Mouse (Mus musculus): Measurements from ENCODE around the gene Iqcf3. TPM values are rescaled to one million over a fixed set of nuclear protein-coding genes. Genes with fewer than 3 reads are reported as not detected.
"Not testable (repeated sequence)": the region's sequence is repeated elsewhere in the genome, so short reads cannot be mapped to it uniquely, and the experiment has no call there.

Gene Iqcf3
- total RNA-seq (2021): not detected
- long read RNA-seq, experiment 1: 0 reads
- long read RNA-seq, experiment 2: 0 reads

DNA sequence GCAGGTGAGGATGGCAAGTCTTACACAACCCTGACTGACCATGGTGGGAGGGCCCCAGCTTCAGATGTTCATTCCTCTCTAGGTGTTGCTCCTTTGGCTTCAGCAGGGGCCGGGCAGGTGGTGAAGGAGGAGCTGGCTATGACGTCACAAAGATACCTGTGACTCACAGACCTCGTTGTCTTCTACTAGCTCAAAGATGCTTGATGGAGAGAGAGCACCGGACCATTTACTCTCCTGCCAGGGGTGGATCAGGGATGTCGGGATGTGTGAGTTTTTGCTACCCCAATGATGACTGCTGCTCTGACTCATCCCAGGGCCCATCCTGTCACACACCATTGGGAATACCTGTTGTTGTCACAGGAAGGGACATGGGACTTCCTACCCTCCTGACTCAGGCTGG is at the start of gene Iqcf3:
TSS of gene Iqcf3 (minus strand) at position 101 of the 400 bp plus-strand sequence.
- DNase-seq (ENCODE audit: low spot score in 2 of 2): no peak

DNA sequence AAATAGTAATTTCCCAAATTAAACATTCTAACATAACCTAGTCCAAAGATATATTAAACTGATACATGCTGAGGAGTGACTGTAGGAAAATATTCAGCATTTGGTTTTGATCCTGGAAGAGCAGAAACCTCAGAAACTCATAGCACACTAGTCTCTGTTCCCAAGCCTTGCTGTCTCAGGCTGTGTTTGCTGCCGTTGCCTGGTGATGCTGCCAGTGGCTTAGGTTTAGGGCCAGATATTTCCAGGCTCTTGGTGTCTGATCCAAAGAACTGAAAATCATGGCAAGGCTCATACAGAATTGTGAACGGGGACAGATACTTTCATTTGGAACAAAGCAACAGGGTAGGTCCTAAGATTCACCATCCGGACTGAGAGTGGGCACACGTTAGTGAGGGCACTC is 49.3 kb upstream of the Iqcf3 start:
- no peak for DNase-seq (ENCODE audit: low spot score in 2 of 2)

DNA sequence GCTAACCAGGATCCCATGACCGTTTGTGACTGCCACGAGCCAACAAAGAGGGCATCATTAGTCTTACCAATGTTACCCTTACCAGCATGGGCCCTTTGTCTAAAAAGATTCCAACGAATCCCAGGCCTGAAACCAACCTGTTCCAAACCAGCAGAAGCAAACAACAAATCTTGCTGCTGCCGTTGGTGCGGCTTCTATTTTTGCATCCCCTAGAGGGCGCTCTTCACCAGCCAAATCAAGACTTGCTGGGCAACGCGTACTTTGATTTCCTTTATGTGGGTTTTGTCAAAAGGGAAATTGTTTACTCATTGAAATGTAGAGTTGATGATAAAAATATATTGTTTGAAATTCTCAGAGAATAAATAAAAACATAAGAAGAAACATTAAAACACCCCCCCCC is 39.1 kb upstream of the Iqcf3 start:
- peak; percentile 23 to 44 for DNase-seq (ENCODE audit: low spot score in 2 of 2)

DNA sequence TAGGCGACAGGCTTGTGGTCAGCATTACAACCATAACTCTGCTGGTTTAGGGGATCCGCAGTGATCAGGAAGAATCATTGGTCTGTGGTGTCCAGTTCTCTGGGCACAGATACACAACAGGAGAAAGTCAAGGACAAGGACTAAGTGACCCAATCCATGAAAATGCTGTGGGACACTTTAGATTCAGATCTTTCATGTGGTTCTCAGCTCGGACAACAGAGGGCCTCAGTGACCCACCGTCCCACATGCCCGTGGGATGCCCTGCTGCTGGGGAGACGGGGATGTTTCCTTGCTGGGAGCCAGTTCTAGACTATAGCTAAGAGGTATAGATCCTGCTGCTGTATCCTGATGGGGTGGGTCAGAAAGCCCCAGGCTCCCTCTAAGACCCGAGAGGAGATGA is 37.0 kb upstream of the Iqcf3 start:
- DNase-seq (ENCODE audit: low spot score in 2 of 2): peak in 1 of 2 experiments; percentile 14

DNA sequence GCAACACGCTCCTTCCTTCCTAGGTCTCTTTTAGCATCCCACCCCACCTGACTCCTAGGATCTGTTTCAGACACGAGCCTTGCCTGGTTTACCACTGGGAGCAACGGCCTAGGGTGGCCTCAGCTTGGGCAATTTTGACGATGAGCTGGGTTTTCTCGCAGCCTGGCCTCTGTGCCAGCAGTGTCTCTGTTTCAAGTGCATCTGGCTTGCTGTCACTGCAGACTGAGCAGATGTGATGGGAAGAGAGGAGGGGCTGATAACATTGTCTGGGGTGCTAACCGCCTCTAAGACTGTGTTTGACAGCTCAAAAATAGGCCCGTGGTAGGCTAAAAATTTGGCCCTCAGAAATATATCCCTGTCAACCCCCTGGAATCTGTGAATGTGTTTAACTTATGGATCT is 34.4 kb upstream of the Iqcf3 start:
- no peak for DNase-seq (ENCODE audit: low spot score in 2 of 2)

DNA sequence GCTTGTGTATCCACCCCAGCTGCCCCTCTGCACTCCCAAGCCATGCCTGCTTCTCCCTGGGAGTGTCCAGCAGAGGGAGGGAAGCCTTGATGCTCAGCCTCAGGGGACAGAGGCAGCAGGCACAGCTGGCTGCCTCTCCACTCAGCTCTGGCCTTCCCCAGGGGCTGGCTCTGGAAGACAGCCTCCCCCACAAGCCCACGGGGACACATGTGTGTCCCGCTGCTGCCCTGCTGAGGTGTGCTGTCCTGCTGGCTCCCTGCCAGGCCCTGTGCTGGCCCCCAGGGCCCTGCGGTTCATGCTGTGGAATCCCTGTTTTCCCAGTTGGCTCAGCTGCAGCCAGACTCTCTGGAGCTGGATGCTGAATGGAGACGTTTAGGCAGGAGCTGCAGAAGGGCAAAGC is 34.0 kb upstream of the Iqcf3 start:
- DNase-seq (ENCODE audit: low spot score in 2 of 2): not testable (repeated sequence)

DNA sequence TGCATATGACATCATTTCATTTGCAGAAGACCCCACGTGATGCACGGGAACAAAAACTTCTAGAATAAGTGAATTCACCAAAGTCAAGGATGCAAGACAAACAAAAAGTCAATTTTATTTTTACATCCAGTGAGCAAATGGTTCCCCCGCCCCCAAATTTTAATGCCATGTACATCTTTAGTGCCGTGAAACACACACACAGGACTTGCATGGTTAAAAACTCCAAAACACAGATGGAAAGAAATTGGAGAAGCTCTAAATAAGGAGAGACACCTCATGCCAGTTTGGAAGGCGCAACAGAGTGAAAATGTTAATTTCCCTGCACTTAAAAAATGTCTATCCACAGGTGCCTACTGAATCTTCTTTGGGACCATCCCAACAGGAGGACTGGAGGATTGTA is 30.7 kb upstream of the Iqcf3 start:
- DNase-seq (ENCODE audit: low spot score in 2 of 2): no peak

DNA sequence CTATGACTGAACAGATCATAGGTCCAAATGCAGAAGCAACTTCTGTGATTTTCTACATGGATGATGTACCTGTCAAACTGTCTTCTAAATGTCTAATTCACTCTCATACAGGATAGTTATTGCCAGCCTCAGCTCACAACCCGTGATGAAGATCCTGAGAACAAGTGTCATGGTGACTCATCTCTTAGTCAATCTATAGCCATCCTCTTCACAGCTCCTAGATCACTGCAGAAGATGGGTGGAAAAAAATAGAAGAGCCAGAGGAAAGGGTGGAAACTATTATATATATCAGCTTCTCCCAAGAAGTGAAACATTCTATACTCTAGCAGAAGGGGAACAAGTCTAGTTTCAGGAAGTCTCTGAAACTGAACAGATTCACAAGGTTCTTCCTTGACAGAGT is 21.1 kb upstream of the Iqcf3 start:
- no peak for DNase-seq (ENCODE audit: low spot score in 2 of 2)

DNA sequence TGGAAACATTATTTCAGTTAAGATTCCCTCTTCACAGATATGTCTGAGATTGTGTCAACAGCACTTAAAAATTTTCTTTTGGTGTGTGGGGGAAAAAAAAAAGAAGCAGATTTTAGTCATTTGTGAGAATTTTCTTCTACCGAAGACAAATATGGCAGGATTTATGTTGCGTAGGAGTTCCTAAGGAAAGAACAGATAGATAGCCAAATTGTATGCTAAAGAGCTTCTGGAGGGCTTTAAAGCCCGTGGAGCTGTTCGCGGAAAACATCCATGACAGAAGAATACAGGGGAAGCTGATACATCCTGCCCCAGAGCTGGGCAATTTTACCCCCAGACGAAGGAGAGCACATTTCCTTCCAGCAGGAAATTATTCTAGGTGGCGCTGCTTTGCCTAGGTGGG is 18.6 kb upstream of the Iqcf3 start:
- no peak for DNase-seq (ENCODE audit: low spot score in 2 of 2)

DNA sequence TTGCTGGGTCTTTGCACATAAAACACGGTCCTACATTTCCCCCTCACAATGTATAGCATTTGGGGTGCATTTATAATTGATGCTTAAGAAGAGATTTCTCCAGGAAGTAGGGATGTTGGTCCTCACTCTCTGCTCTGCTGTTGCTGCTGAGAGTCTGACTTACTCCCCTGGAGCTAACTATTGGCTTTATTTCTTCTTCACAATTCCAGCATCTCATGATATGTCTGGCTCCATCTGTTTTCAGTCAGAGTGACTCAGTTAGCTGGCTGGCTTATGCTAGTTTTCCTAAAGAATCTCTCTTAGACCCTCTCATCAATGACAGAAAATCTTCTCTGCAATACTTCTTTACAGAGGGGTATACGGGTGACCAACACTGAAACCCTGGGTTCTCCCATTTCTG is 14.7 kb upstream of the Iqcf3 start:
- no peak for DNase-seq (ENCODE audit: low spot score in 2 of 2)

DNA sequence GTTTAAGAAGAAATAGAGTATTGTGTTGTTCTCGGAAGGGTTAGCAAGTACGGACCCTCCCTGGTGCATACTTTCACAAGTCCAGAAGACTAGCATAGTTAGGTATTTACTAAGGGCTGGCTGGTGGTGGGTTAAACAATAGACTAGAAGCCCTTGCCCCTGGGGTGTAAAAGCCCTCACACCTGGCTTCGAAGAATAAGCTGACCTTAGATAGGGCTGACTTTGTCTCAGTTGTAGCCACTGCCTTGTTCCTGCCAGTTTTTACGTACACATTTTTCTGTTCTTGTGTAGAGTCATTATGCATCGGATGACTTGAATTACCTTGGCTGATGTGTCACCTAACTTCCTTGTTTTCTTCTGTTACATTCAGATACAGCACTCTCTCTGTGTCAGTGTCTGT is 11.9 kb upstream of the Iqcf3 start:
- no peak for DNase-seq (ENCODE audit: low spot score in 2 of 2)

DNA sequence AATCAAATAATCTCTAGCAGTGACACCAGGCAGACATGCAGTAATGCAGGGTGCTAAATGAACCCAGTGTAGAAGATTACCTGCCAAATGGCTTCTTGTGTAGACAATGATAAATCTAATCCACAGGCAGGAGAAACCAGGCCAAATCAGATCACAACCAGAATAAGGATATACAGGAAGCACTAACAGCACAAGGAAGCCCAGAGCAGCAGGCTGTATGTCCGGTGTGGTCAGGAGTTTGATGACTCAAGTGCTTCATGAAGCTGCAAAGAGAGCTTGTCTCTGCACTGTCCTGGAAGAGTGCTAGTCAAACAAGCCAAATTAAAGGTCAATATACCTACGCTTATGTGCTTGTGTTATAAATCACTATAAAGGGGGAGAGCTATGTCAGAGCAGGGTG is 10.8 kb upstream of the Iqcf3 start:
- DNase-seq (ENCODE audit: low spot score in 2 of 2): no peak

DNA sequence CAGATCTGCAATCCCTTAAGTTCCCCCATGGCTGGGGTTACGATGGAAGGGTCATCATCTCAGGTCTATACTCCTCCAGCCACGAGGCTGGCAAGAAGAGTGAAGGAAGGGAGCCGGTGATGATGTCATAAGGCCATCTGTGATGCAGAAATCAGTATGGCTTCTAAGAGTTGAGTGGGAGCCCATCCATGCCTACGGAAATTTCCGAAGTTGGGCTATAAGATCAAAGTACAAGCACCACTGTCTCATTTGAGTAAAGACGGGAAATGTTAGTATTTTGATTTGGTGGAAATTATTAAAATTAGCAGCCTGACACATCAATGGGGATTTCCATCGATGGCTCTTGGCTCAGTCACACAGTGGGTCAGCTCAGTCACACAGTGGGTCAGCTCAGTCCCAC is 9.5 kb upstream of the Iqcf3 start, which contains the start of gene Iqcf4:
TSS of gene Iqcf4 (minus strand) at position 101 of the 400 bp plus-strand sequence.
- no peak for DNase-seq (ENCODE audit: low spot score in 2 of 2)

DNA sequence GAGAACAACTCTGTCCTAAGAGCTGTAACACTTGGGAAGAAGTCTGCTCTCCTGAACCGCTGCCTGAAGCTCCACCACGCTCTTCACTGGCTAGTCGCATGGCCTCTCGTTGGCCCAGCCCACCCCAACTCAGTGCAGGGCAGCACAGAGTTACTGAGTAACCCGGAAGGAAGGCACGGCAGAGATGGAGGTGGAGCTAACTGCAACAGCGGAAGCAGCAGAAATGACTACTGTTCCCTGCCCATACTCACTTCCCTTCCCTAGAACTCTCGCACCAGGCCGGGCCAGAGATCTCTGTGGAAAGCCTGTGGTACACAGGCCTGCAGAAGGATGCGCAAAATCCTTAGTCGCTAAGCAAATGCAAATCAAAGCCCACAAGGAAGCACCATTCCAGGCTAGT is 5.0 kb upstream of the Iqcf3 start:
- no peak for DNase-seq (ENCODE audit: low spot score in 2 of 2)

DNA sequence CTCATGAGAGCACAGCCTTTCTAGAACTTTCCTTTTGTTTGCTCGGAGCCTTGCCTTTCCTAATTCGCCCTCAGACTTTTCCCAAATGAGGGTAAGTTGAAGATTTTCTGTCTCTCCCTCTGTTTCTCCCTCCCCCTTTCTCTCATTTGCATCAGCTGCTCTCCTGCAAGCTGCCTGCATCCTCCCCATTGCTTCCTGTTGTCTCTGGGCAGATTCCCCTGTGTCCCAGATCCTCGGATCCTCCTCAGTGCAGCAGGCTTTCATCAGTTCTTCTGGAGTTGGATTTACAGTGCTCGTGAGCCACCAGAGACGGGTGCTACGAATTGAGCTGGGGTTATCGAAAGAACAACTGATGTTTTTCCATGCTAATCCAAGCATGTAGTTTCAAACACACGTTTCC is 2.6 kb upstream of the Iqcf3 start:
- DNase-seq (ENCODE audit: low spot score in 2 of 2): no peak

DNA sequence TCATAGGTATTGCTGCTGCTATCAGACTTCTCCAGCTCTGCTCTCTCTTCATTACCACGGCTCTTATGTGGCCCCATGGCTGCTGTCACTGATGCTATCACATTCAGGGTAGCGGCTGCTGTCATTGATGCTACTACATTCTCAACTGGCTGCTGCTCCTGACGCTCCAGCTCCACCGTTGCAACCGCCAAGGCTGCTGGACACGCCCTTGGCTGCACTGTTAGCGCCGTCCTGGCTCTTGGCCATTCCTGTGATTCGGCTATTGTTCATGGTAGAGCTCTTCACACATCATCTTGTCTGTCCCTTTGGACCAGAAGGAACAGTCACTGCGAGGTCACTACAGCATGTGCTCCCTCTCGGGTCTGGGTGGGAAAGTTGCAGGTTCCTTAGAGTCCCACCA is 860 bp upstream of the Iqcf3 start:
- no peak for DNase-seq (ENCODE audit: low spot score in 2 of 2)

DNA sequence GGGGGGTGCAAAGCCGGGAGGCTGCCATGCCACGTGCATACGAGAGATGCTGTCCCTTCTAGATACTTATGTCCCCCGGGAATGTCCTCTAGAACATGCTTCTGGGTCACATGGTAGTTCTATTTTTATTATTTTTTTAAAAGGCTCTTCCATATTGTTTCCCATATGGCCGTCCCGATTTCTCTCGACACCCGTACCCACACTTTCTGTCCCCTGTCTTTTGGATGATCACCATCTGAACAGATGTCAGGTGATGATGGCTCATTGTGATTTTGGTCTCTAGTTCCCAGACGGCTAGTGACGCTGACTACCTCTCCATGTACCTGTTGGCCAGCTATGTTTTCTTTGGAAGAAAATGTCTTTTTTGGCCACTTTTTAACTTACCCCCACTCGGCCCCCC is 26.5 kb downstream of the Iqcf3 start:
- no peak for DNase-seq (ENCODE audit: low spot score in 2 of 2)

DNA sequence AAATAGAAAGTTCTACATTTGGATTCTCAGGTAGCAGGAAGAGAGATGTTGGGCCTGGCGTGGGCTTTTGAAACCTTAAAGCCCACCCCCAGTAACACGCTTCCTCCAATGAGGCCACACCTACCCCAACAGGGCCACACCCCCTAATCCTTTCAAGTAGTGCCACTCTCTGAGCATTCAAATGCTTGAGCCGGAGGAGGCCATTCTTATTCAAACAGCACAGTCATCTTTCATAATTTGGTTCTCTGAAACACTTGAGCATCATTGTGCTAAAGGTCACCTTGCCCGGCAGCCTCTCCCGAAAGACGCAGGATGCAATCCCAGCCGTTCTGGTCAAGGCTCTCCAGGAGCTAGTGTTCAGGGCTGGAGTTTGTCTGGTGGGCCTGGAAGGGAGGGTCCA is 27.1 kb downstream of the Iqcf3 start:
- no peak for DNase-seq (ENCODE audit: low spot score in 2 of 2)

DNA sequence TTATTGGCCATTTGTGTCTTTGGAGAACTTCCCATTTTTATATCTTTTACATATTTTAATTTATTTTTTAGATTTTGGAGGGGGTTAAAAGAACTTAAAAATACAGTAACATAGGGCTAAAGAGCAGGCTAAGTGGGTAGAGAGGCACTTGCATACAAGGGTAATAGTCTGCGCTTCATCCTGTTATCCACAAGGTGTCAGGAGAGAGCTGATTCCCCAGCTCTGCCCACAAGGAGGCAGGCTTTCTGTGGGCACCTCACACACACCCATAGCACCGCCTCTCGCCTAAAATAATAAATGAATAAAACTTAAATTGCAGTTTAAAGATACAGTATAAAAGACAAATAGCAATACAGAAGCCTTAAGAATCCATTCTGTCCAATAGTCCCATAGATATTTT is 29.6 kb downstream of the Iqcf3 start:
- no peak for DNase-seq (ENCODE audit: low spot score in 2 of 2)

DNA sequence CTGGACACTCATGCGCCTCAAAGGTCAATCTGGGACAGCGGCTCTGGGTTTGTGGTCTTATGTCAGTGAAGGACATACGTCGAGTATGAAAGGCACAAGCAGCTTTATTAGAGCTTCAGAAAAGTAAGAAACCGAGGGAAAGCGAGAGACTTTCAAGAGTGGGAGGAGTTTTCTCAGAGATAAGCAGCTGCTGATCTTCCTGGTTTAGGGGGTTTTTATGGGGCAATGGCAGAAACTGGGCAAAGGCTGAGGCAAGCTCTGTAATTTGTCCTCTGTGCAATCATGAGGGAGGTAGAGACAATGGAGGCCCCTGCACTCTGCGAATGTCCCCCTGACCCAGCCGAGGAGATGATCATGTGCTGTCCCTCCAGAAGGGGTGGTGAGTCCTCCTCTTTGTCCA is 41.5 kb downstream of the Iqcf3 start:
- DNase-seq (ENCODE audit: low spot score in 2 of 2): no peak

DNA sequence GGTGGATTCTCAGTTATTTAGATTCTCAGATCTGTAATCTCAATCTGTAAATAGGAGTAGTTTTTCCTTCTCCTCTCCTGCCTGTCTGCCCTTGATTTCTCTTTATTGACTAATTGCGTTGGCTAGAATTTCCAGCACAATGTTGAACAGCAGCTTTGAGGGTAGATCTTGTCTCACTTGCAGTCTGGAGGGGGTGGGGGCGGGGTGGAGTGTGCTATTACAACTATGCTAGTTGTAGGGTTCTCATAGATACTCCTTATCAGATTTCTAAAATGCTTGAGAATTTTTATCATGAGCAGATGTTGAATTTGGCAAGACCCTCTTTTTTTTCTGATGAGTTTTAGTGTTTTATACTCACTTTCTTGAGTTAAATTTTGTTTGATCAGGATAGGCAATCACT is 42.0 kb downstream of the Iqcf3 start:
- DNase-seq (ENCODE audit: low spot score in 2 of 2): no peak

DNA sequence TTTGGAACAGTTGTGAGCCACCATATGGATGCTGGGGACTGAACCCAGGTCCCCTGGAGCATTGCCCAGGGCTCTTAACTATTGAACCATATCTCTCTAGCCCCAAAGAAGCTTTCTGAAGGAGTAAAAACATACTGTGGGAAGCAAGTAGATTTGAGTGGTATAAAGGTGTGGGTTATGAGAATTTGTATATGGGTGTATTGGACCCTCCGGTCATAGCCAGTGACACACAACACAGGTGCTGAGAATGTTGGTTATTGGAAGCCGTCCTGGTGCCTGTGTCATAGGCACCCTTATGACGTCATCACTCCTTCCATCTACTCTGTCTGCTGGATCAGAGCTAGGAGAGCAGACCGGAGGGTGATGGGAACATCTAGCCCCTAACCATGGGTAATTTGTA is 47.2 kb downstream of the Iqcf3 start, which contains the start of gene Iqcf5:
TSS of gene Iqcf5 (plus strand) at position 301 of the 400 bp plus-strand sequence.
- no peak for DNase-seq (ENCODE audit: low spot score in 2 of 2)

DNA sequence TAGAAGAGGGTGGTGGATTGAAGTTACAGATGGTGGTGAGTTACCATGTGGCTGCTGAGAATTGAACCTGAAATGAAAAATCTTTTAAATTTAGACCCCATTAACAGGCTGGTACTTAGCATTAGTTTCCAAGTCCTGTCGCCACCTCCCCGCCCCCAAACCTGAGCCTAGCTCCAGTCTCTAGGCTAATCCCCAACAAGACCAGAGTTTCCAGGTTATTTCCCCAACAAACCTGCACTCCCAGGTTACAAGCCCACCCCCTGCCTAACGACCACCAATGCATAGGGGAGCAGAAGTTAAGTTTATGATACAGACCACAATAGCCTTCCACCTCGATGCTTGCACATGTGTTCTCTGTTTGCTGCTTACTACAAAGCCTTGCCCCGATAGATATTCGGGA is 47.9 kb downstream of the Iqcf3 start:
- DNase-seq (ENCODE audit: low spot score in 2 of 2): no peak
